ENCODE assay signal across 7 mouse cellular contexts in genomic region chr4:134468578-134469266, GRCm38 (mm10). TPM values are rescaled to one million over a fixed set of nuclear protein-coding genes. Genes with fewer than 3 reads are reported as not detected.
A peak's percentile ranks its signal among the peaks of the same experiment; 100 is the strongest.
DNase-seq lines count a peak whose midpoint lies in the region; ATAC-seq and TF ChIP-seq lines count a peak whose summit lies in the region.

No protein-coding gene starts in this region.

- peak overlapping the region; percentile 96 for H3K4me3 ChIP-seq in embryonic facial prominence, embryonic 11.5 days (ENCODE audit: low read depth, low read length)
- peak overlapping the region; percentile 71 for H3K4me3 ChIP-seq in kidney, adult 2 months (ENCODE audit: insufficient read depth, low read depth, low read length)
- H3K4me3 ChIP-seq in limb, embryonic 12.5 days (replicated peaks) = peak overlapping the region; percentile 98
- peak overlapping the region; percentile 81 for H3K4me3 ChIP-seq in midbrain, embryonic 15.5 days
- peak overlapping the region; percentile 72 for H3K4me3 ChIP-seq in spleen, adult 2 months (ENCODE audit: extremely low read depth, insufficient read depth, insufficient read length)

- no peaks in the 10 kb centered on the region for H3K9me3 ChIP-seq in embryonic facial prominence, embryonic 11.5 days (replicated peaks; ENCODE audit: control insufficient read depth, low read length)
- H3K9me3 ChIP-seq in limb, embryonic 12.5 days = no peaks in the 10 kb centered on the region
- no peaks in the 10 kb centered on the region for H3K9me3 ChIP-seq in midbrain, embryonic 15.5 days

- peak; percentile 80 for ATAC-seq in embryonic facial prominence, embryonic 11.5 days (replicated peaks; ENCODE audit: insufficient number of reproducible peaks, low FRiP score, low TSS enrichment, low read depth)
- peak; percentile 73 for ATAC-seq in limb, embryonic 12.5 days (ENCODE audit: insufficient number of reproducible peaks, insufficient read depth, low FRiP score, low TSS enrichment, low read depth)
- ATAC-seq in midbrain, embryonic 15.5 days (replicated peaks) = peak; percentile 86

- H3K36me3 ChIP-seq in embryonic facial prominence, embryonic 11.5 days (replicated peaks; ENCODE audit: control insufficient read depth, insufficient read depth, low read depth, low read length) = peaks cover 12% of the 10 kb centered on the region
- H3K36me3 ChIP-seq in kidney, adult 2 months (ENCODE audit: control insufficient read depth, insufficient read depth, low read length) = no peaks in the 10 kb centered on the region
- peaks cover 27% of the 10 kb centered on the region for H3K36me3 ChIP-seq in limb, embryonic 12.5 days
- H3K36me3 ChIP-seq in midbrain, embryonic 15.5 days (replicated peaks) = peaks cover 18% of the 10 kb centered on the region
- no peaks in the 10 kb centered on the region; the same call in 1 of the 2 replicates for H3K36me3 ChIP-seq in spleen, adult 2 months (ENCODE audit: control insufficient read depth, insufficient read depth, low read length)

- DNase-seq in adrenal gland, postnatal 14 days = peak; percentile 98
- peak; percentile 96 for DNase-seq in embryonic facial prominence, embryonic 11.5 days (ENCODE audit: low spot score)
- peak; percentile 94 to 95 for DNase-seq in heart, adult 18-20 months
- peak; percentile 96 for DNase-seq in kidney, adult 2 months
- DNase-seq in spleen, adult 2 months (ENCODE audit: low read depth in 1 of 2, low spot score in 2 of 2) = peak; percentile 83 to 97

- peak overlapping the region; percentile 86 for H3K4me2 ChIP-seq in embryonic facial prominence, embryonic 11.5 days (ENCODE audit: low read depth, low read length)
- H3K4me2 ChIP-seq in limb, embryonic 12.5 days = peak overlapping the region; percentile 88
- H3K4me2 ChIP-seq in midbrain, embryonic 15.5 days = peak overlapping the region; percentile 79

- H3K4me1 ChIP-seq in embryonic facial prominence, embryonic 11.5 days (ENCODE audit: control insufficient read depth, insufficient read depth, low read length) = no peaks in the 10 kb centered on the region; the same call in 1 of the 2 replicates
- H3K4me1 ChIP-seq in kidney, adult 2 months (ENCODE audit: control insufficient read depth, insufficient read depth, low read length) = peaks cover 5% of the 10 kb centered on the region; the same call in 1 of the 2 replicates
- H3K4me1 ChIP-seq in limb, embryonic 12.5 days (replicated peaks) = peaks cover 20% of the 10 kb centered on the region
- H3K4me1 ChIP-seq in midbrain, embryonic 15.5 days = peaks cover 55% of the 10 kb centered on the region
- peaks cover 6% of the 10 kb centered on the region; the same call in 1 of the 2 replicates for H3K4me1 ChIP-seq in spleen, adult 2 months (ENCODE audit: control insufficient read depth, insufficient read depth, insufficient read length)

- no peak for TF ChIP-seq CTCF in kidney, adult 2 months (conservative IDR thresholded peaks at IDR 0.05; ENCODE audit: insufficient read depth, insufficient read length, low read depth, low read length)
- TF ChIP-seq CTCF in spleen, adult 2 months (IDR thresholded peaks at IDR 0.05; ENCODE audit: extremely low read depth, insufficient read depth, insufficient read length, insufficient replicate concordance) = no peak

- no peak for TF ChIP-seq POLR2A in kidney, adult 2 months (IDR thresholded peaks at IDR 0.05; ENCODE audit: low read depth, low read length)
- no peak for TF ChIP-seq POLR2A in spleen, adult 2 months (IDR thresholded peaks at IDR 0.05; ENCODE audit: low read depth, low read length)

- no peaks in the 10 kb centered on the region for H3K27me3 ChIP-seq in embryonic facial prominence, embryonic 11.5 days (ENCODE audit: control insufficient read depth, insufficient read depth, low read length)
- no peaks in the 10 kb centered on the region for H3K27me3 ChIP-seq in kidney, adult 2 months (replicated peaks; ENCODE audit: control insufficient read depth, insufficient read depth, low read length)
- H3K27me3 ChIP-seq in limb, embryonic 12.5 days = no peaks in the 10 kb centered on the region; the same call in 1 of the 2 replicates
- no peaks in the 10 kb centered on the region for H3K27me3 ChIP-seq in midbrain, embryonic 15.5 days (replicated peaks)
- no peaks in the 10 kb centered on the region for H3K27me3 ChIP-seq in spleen, adult 2 months (ENCODE audit: control insufficient read depth, insufficient read depth, low read length)

- peak overlapping the region; percentile 97 for H3K9ac ChIP-seq in embryonic facial prominence, embryonic 11.5 days (replicated peaks; ENCODE audit: low read length)
- peak overlapping the region; percentile 91 for H3K9ac ChIP-seq in limb, embryonic 12.5 days (replicated peaks)
- peak overlapping the region; percentile 98 for H3K9ac ChIP-seq in midbrain, embryonic 15.5 days

- peak overlapping the region; percentile 92 for H3K27ac ChIP-seq in embryonic facial prominence, embryonic 11.5 days (replicated peaks; ENCODE audit: low read depth, low read length)
- no peak overlapping the region for H3K27ac ChIP-seq in kidney, adult 2 months (ENCODE audit: insufficient read depth, low read depth, low read length)
- peak overlapping the region; percentile 92 for H3K27ac ChIP-seq in limb, embryonic 12.5 days
- peak overlapping the region; percentile 98 for H3K27ac ChIP-seq in midbrain, embryonic 15.5 days
- H3K27ac ChIP-seq in spleen, adult 2 months (ENCODE audit: insufficient read depth, low read length) = peak overlapping the region; percentile 10; the same call in 1 of the 2 replicates

- under 1% methylated on average over 59 of the region's 68 CpGs for WGBS in embryonic facial prominence, embryonic 11.5 days
- under 1% methylated on average over 65 of the region's 68 CpGs for WGBS in kidney, adult 2 months
- WGBS in limb, embryonic 12.5 days = under 1% methylated on average over 68 of the region's 68 CpGs
- 1% methylated on average over 61 of the region's 68 CpGs for WGBS in midbrain, embryonic 15.5 days
- WGBS in spleen, adult 2 months = under 1% methylated on average over 63 of the region's 68 CpGs

RNA-seq across cellular contexts. Expression of gene Stmn1, which starts 0.6 kb away (rescaled TPM):
- 118 and 119 TPM in 2 replicates for total RNA-seq in adrenal gland, postnatal 14 days (2021)
- polyA plus RNA-seq in embryonic facial prominence, embryonic 11.5 days (2014; fragmentation: Nextera tagmentation; extraction: Ambion mirVana) = 3,252 and 3,396 TPM in 2 replicates
- 10 to 100 TPM; 21.3 to 24.5 TPM for total RNA-seq in heart, adult 18-20 months (2021)
- 9.8 and 24.9 TPM in 2 replicates for polyA plus RNA-seq in kidney, adult 2 months (2012; rRNA removed)
- polyA plus RNA-seq in limb, embryonic 12.5 days (2016; fragmentation: Nextera tagmentation; extraction: Ambion mirVana) = 2,166 and 2,360 TPM in 2 replicates
- polyA plus RNA-seq in midbrain, embryonic 15.5 days (2015; fragmentation: Nextera tagmentation; extraction: Ambion mirVana) = 7,501 and 7,674 TPM in 2 replicates
- polyA plus RNA-seq in spleen, adult 2 months (2012; rRNA removed) = 13.8 and 17.1 TPM in 2 replicates

RNA-seq across cellular contexts. Expression of gene Paqr7, which starts 27.8 kb away (rescaled TPM):
- total RNA-seq in adrenal gland, postnatal 14 days (2021) = 25.9 and 32.2 TPM in 2 replicates
- polyA plus RNA-seq in embryonic facial prominence, embryonic 11.5 days (2014; fragmentation: Nextera tagmentation; extraction: Ambion mirVana) = 0.87 and 0.93 TPM in 2 replicates
- total RNA-seq in heart, adult 18-20 months (2021) = 10 to 100 TPM; 15.5 to 15.7 TPM
- 58.7 and 74.3 TPM in 2 replicates for polyA plus RNA-seq in kidney, adult 2 months (2012; rRNA removed)
- polyA plus RNA-seq in limb, embryonic 12.5 days (2016; fragmentation: Nextera tagmentation; extraction: Ambion mirVana) = 2.4 and 2.9 TPM in 2 replicates
- polyA plus RNA-seq in midbrain, embryonic 15.5 days (2015; fragmentation: Nextera tagmentation; extraction: Ambion mirVana) = 22.6 and 24.7 TPM in 2 replicates
- 29.4 and 36.2 TPM in 2 replicates for polyA plus RNA-seq in spleen, adult 2 months (2012; rRNA removed)

RNA-seq across cellular contexts. Expression of gene Aunip, which starts 42.1 kb away (rescaled TPM):
- total RNA-seq in adrenal gland, postnatal 14 days (2021) = 1.8 and 3.0 TPM in 2 replicates
- polyA plus RNA-seq in embryonic facial prominence, embryonic 11.5 days (2014; fragmentation: Nextera tagmentation; extraction: Ambion mirVana) = 7.0 and 8.3 TPM in 2 replicates
- under 1 TPM in 1 of 2 experiments, not detected in 1; 0.36 TPM for total RNA-seq in heart, adult 18-20 months (2021)
- polyA plus RNA-seq in kidney, adult 2 months (2012; rRNA removed) = 0.07 and 0.09 TPM in 2 replicates
- 15.8 and 16.5 TPM in 2 replicates for polyA plus RNA-seq in limb, embryonic 12.5 days (2016; fragmentation: Nextera tagmentation; extraction: Ambion mirVana)
- polyA plus RNA-seq in midbrain, embryonic 15.5 days (2015; fragmentation: Nextera tagmentation; extraction: Ambion mirVana) = 1.3 and 1.9 TPM in 2 replicates
- polyA plus RNA-seq in spleen, adult 2 months (2012; rRNA removed) = 0.39 and 0.80 TPM in 2 replicates

Comparison
In these comparisons a context has a peak if more than half of its experiments do, and no peak if none do; other contexts are left out.
1. RNA of gene Stmn1, which starts 0.6 kb away (polyA plus RNA-seq): 7,501 to 7,674 TPM in midbrain, embryonic 15.5 days, 3,252 to 3,396 TPM in embryonic facial prominence, embryonic 11.5 days and 2,166 to 2,360 TPM in limb, embryonic 12.5 days; 9.8 to 24.9 TPM in kidney, adult 2 months and 13.8 to 17.1 TPM in spleen, adult 2 months; every median in the first group is over 10 times any median in the second.
2. Peak in every context shown above with its lines, with median percentiles within 50 percentile points of each other: DNase-seq, ATAC-seq, H3K4me2 ChIP-seq, H3K4me3 ChIP-seq and H3K9ac ChIP-seq.